Mouse (Mus musculus) cerebellum, adult 2 months (tissue): Measurements from ENCODE around the gene Mmp27. TPM values are rescaled to one million over a fixed set of nuclear protein-coding genes. Genes with fewer than 3 reads are reported as not detected.

Experiments used
- DNase-seq, 2 experiments: peaks; one replicate each; pipeline ENCODE4 v3.0.0; 2021
- H3K27ac ChIP-seq: fragments of 200-500 bp; 2 replicates; pipeline ENCODE4 v1.5.1; 2012; ENCODE audit warnings: low read length, control low read depth, inconsistent platforms; ENCODE audit not compliant: insufficient read depth
- H3K27me3 ChIP-seq: fragments of 200-500 bp; 2 replicates; pipeline ENCODE4 v1.6.1; 2012; ENCODE audit warnings: inconsistent platforms, mild to moderate bottlenecking, low read length, moderate library complexity; ENCODE audit not compliant: control insufficient read depth, insufficient read depth
- H3K4me1 ChIP-seq: fragments of 200-500 bp; 2 replicates; pipeline ENCODE4 v1.6.1; 2011; ENCODE audit warnings: low read length; ENCODE audit not compliant: control insufficient read depth, insufficient read depth
- H3K4me3 ChIP-seq: fragments of 200-500 bp; replicated peaks from 2 replicates; pipeline ENCODE3; 2011; ENCODE audit warnings: mild to moderate bottlenecking, low read depth, low read length, control low read depth; ENCODE audit not compliant: insufficient read depth
- CTCF ChIP-seq: fragments of 200-500 bp; IDR thresholded peaks from 2 replicates; pipeline ENCODE4 v1.5.1; 2011; ENCODE audit warnings: low read depth, mild to moderate bottlenecking, control low read depth, low read length, moderate library complexity, borderline replicate concordance; ENCODE audit not compliant: insufficient read depth
- POLR2A ChIP-seq: fragments of 200-500 bp; IDR thresholded peaks from 2 replicates; pipeline ENCODE4 v1.6.1; 2011; ENCODE audit warnings: low read length, control low read depth, borderline replicate concordance; ENCODE audit not compliant: insufficient read depth
- WGBS: fragments of 180-500 bp; shearing (Covaris S2); methylation state at CpG from one replicate; pipeline ENCODE4 v1.1.7; 2018; 5-methylcytosine and 5-hydroxymethylcytosine counted together
- polyA plus RNA-seq: library from polyadenylated mRNA; depleted of rRNA; stranded (reverse); fragments of >200 nt; gene quantifications from 2 replicates; pipeline ENCODE4 v1.2.3, GENCODE M21; 2012

The Mmp27 gene
- polyA plus RNA-seq, 1 experiment, result not detected

GRCm38 (mm10) chr9:7575526-7575925 is 4.3 kb downstream of the Mmp27 start:
- Histone ChIP-seq H3K27ac (no peak overlapping the region), H3K4me1 (no peaks in the 10 kb centered on the region), H3K4me3 (no peak overlapping the region), H3K27me3 (no peaks in the 10 kb centered on the region)
- TF ChIP-seq POLR2A (no peak), CTCF (no peak)
- DNase-seq, result no peak
- WGBS, result 66% methylated on average over 3 of the region's 3 CpGs

GRCm38 (mm10) chr9:7577371-7577770 is 6.2 kb downstream of the Mmp27 start:
- WGBS, result 92% methylated on average over 2 of the region's 2 CpGs

GRCm38 (mm10) chr9:7590063-7590462 is 18.9 kb downstream of the Mmp27 start:
- Histone ChIP-seq H3K27ac (no peak overlapping the region), H3K4me3 (no peak overlapping the region), H3K4me1 (no peaks in the 10 kb centered on the region), H3K27me3 (no peaks in the 10 kb centered on the region)
- TF ChIP-seq POLR2A (no peak), CTCF (no peak)
- WGBS, result 73% methylated on average over 8 of the region's 8 CpGs
- no peak for DNase-seq

More at GRCm38 (mm10) chr9:7577371-7577770, 6.2 kb downstream of the Mmp27 start:
- Histone ChIP-seq H3K27ac (no peak overlapping the region), H3K27me3 (no peaks in the 10 kb centered on the region), H3K4me3 (no peak overlapping the region), H3K4me1 (no peaks in the 10 kb centered on the region)
- DNase-seq, result no peak
- TF ChIP-seq POLR2A (no peak), CTCF (no peak)

GRCm38 (mm10) chr9:7593272-7593812 is 22.1 kb downstream of the Mmp27 start:
- no peak for DNase-seq
- no peak for TF ChIP-seq CTCF
- no peak for TF ChIP-seq POLR2A
- Histone ChIP-seq H3K27ac (no peak overlapping the region), H3K4me1 (no peaks in the 10 kb centered on the region), H3K4me3 (no peak overlapping the region), H3K27me3 (no peaks in the 10 kb centered on the region)
- WGBS, result 96% methylated on average over 3 of the region's 3 CpGs

GRCm38 (mm10) chr9:7594816-7595540 is 23.8 kb downstream of the Mmp27 start:
- no peaks in the 10 kb centered on the region for H3K4me1 ChIP-seq
- H3K27me3 ChIP-seq, result no peaks in the 10 kb centered on the region
- peak; percentile 71 to 81 for DNase-seq
- TF ChIP-seq CTCF, result peak; percentile 74
- TF ChIP-seq POLR2A, result no peak
- peak overlapping the region; percentile 63 for H3K4me3 ChIP-seq
- H3K27ac ChIP-seq, result 0 out of 2 replicates have a peak overlapping the region, but pooled peaks have one; percentile 14
- WGBS, result 3% methylated on average over 6 of the region's 6 CpGs

- DNase-seq, result peak; percentile 44 to 60
- Histone ChIP-seq H3K27ac (no peak overlapping the region), H3K27me3 (no peaks in the 10 kb centered on the region; the same call in 1 of the 2 replicates), H3K4me1 (peaks cover 3% of the 10 kb centered on the region; the same call in 1 of the 2 replicates), H3K4me3 (no peak overlapping the region)
- 9% methylated on average over 3 of the region's 3 CpGs for WGBS
- no peak for TF ChIP-seq POLR2A
- TF ChIP-seq CTCF, result peak; percentile 88
These were observed 32.0 kb downstream of the Mmp27 start for GRCm38 (mm10) chr9:7602982-7603742.

- Histone ChIP-seq H3K4me1 (peaks cover 3% of the 10 kb centered on the region; the same call in 1 of the 2 replicates), H3K4me3 (no peak overlapping the region), H3K27me3 (no peaks in the 10 kb centered on the region; the same call in 1 of the 2 replicates), H3K27ac (no peak overlapping the region)
- TF ChIP-seq POLR2A (no peak), CTCF (no peak)
- peak; percentile 11 to 55 for DNase-seq
- WGBS, result 7% methylated on average over 6 of the region's 6 CpGs
These were observed 32.8 kb downstream of the Mmp27 start for GRCm38 (mm10) chr9:7604005-7604404.
